Mouse (Mus musculus): ENCODE results near the gene Gm14851.
"Not testable (repeated sequence)": the region's sequence is repeated elsewhere in the genome, so short reads cannot be mapped to it uniquely, and the experiment has no call there.

Gm14851 gene

DNA sequence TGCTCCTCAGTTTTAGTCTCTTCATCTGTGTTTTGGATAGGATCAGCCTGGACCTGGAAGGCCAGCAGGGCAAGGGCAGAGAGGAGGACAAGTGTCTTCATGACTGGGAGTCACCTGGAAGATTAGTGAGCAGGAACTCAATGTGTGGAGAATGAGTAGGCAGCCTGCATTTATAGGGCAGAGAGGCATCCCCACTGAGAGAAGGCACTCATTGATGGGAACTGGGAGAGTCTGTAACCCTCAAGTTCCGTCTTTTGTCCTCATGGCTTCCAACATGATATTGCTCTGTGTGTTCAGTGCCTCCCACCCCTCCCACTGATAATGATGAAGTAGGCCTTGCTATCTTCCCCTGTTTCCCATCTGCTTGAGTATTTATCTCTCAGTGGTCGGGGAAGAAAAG, at the start of gene Gm14851:
Gm14851 (minus strand) TSS at position 101 of the 400 bp plus-strand sequence.
- not testable (repeated sequence) for DNase-seq

DNA sequence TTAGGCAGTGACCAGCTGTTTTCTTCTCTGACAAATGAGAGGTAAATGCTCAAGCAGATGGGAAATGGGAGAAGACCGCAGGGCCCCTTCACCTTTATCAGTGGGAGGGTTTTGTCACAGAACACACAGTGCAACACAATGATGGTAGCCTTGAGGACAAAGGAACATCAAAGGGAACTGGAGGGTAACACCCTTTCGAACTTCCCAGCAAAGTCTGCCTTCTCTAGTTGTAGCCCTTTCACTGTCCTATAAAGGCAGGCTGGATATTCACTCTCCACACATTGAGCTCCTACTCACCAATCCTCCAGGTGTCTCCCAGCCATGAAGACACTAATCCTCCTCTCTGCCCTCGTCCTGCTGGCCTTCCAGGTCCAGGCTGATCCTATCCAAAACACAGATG, 38.5 kb upstream of the Gm14851 start, which contains the start of gene Defa30:
Defa30 (plus strand) TSS at position 301 of the 400 bp plus-strand sequence.
- not testable (repeated sequence) for DNase-seq

DNA sequence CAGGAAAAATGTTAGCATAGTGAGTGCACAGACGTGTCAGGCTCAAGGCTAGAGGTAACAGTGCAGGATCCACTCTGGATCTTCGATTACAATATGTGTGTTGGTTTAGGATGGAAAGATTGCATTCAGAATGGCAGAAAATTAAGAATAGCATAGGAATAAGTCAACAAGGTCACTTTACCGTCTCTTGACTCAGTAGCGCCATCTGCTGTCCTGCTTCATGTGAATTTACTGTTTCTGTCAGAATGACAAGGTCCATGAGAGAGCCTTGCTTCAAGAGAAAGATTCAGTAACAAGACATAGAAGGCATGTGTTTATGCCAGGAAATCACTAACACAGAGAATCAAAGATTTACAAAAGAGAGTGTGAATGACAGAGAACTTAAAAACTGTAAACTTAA, 2.7 kb downstream of the Gm14851 start:
- DNase-seq: peak in 1 of 2 experiments; percentile 30

DNA sequence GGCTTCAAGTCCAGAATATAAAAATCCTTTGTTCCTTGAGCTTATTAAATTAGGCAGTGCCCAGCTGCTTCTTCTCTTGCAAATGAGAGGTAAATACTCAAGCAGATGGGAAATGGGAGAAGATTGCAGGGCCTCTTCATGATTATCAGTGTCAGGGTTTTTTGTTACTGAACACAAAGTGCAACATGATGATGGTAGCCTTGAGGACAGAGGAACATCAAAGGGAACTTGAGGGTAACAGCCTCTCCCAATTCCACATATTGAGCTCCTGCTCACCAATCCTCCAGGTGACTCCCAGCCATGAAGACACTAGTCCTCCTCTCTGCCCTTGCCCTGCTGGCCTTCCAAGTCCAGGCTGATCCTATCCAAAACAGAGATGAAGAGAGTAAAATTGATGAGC, 11.7 kb downstream of the Gm14851 start, which contains the start of gene Defa25:
Defa25 (plus strand) TSS at position 301 of the 400 bp plus-strand sequence.
- DNase-seq: not testable (repeated sequence)

DNA sequence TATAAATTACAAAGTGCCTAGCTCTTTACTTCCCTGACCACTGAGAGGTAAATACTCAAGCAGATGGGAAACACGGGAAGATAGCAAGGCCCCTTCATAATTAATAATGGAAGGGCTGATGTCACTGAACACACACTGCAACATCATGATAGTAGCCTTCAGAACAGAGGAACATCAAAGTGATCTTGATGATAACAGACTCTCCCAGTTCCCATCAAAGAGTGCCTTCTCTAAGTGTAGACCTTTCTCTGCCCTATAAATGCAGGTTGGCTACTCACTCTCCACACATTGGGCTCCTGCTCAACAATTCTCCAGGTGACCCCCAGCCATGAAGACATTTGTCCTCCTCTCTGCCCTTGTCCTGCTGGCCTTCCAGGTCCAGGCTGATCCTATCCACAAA, 31.1 kb downstream of the Gm14851 start, which contains the start of gene Defa35:
Defa35 (plus strand) TSS at position 301 of the 400 bp plus-strand sequence.
- DNase-seq: not testable (repeated sequence)

DNA sequence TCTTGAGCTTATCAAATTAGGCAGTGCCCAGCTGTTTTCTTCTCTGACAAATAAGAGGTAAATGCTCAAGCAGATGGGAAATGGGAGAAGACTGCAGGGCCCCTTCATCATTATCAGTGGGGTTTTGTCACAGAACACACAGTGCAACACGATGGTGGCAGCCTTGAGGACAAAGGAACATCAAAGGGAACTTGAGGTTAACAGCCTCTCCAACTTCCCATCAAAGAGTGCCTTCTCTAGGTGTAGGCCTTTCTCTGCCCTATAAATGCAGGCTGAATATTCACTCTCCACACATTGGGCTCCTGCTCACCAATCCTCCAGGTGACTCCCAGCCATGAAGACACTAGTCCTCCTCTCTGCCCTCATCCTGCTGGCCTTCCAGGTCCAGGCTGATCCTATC, 41.1 kb downstream of the Gm14851 start, which contains the start of gene Defa23:
Defa23 (plus strand) TSS at position 301 of the 400 bp plus-strand sequence.
- not testable (repeated sequence) for DNase-seq
